Mouse (Mus musculus) stomach, embryonic 16.5 days (tissue): ENCODE results near the gene Tns4. TPM values are rescaled to one million over a fixed set of nuclear protein-coding genes. Genes with fewer than 3 reads are reported as not detected.

Experiments
- ATAC-seq: fragments of 200-750 bp; cut with Nextera tagmentation; 2 replicates; pipeline ENCODE4 v1.8.0; 2017; ENCODE audit warnings: moderate number of reproducible peaks, moderate TSS enrichment; ENCODE audit not compliant: insufficient read depth, low FRiP score
- H3K27ac ChIP-seq: fragments of 300-500 bp; sonication (generic); 2 replicates; pipeline ENCODE4 v1.5.1; 2014; ENCODE audit warnings: low read length
- H3K27me3 ChIP-seq: fragments of 300-500 bp; sonication (generic); 2 replicates; pipeline ENCODE4 v1.6.1; 2014; ENCODE audit warnings: low read length, control low read depth, mixed read lengths; ENCODE audit not compliant: control insufficient read depth, insufficient read depth
- H3K36me3 ChIP-seq: fragments of 300-500 bp; sonication (generic); 2 replicates; pipeline ENCODE4 v1.6.1; 2014; ENCODE audit warnings: low read length; ENCODE audit not compliant: control insufficient read depth, insufficient read depth
- H3K4me1 ChIP-seq: fragments of 300-500 bp; sonication (generic); 2 replicates; pipeline ENCODE4 v1.6.1; 2014; ENCODE audit warnings: low read length, control low read depth, mixed read lengths; ENCODE audit not compliant: control insufficient read depth, insufficient read depth
- H3K4me2 ChIP-seq: fragments of 300-500 bp; sonication (generic); 2 replicates; pipeline ENCODE4 v1.6.1; 2014; ENCODE audit warnings: low read depth, low read length, mixed read lengths
- H3K4me3 ChIP-seq: fragments of 300-500 bp; sonication (generic); replicated peaks from 2 replicates; pipeline ENCODE4 v1.5.1; 2014; ENCODE audit warnings: mild to moderate bottlenecking, low read length
- H3K9ac ChIP-seq: fragments of 300-500 bp; sonication (generic); 2 replicates; pipeline ENCODE4 v1.6.1; 2014; ENCODE audit warnings: low read length
- H3K9me3 ChIP-seq: fragments of 300-500 bp; sonication (generic); replicated peaks from 2 replicates; pipeline ENCODE4 v1.6.1; 2016; ENCODE audit warnings: low read length, control low read depth; ENCODE audit not compliant: control insufficient read depth
- WGBS: fragments of 180-500 bp; shearing (Covaris S2); extraction: QIAGEN DNeasy Blood & Tissue Kit; methylation state at CpG from one replicate; pipeline ENCODE4 v1.1.7; 2014; 5-methylcytosine and 5-hydroxymethylcytosine counted together
- polyA plus RNA-seq: library from polyadenylated mRNA; unstranded; fragments of >200 nt; fragmentation: Nextera tagmentation; extraction: Ambion mirVana; gene quantifications from 2 replicates; pipeline ENCODE4 v1.2.1, GENCODE M21; 2015

Tns4 gene
- polyA plus RNA-seq, 1 experiment from 2014 or later = 1.8 TPM

GRCm38 (mm10) chr11:99023094-99023493 is 66.0 kb downstream of the Tns4 start:
- Histone ChIP-seq H3K36me3 (peaks cover 3% of the 10 kb centered on the region; the same call in 1 of the 2 replicates), H3K4me1 (0 out of 2 replicates have a peak, but pooled peaks cover 6% of the 10 kb centered on the region), H3K9me3 (no peaks in the 10 kb centered on the region), H3K27me3 (no peaks in the 10 kb centered on the region), H3K27ac (peak overlapping the region; percentile 2; the same call in 1 of the 2 replicates), H3K4me2 (peak overlapping the region; percentile 53), H3K9ac (peak overlapping the region; percentile 84), H3K4me3 (peak overlapping the region; percentile 70)
- no peak for ATAC-seq
- 3% methylated on average over 4 of the region's 4 CpGs for WGBS

- peak overlapping the region; percentile 70 for H3K4me3 ChIP-seq
- H3K27ac ChIP-seq = no peak overlapping the region
- H3K27me3 ChIP-seq = no peaks in the 10 kb centered on the region
- peak overlapping the region; percentile 53 for H3K4me2 ChIP-seq
- 0 out of 2 replicates have a peak, but pooled peaks cover 6% of the 10 kb centered on the region for H3K4me1 ChIP-seq
- H3K9ac ChIP-seq = 0 out of 2 replicates have a peak overlapping the region, but pooled peaks have one; percentile 38
- 62% methylated on average over 5 of the region's 5 CpGs for WGBS
- ATAC-seq = no peak
- H3K36me3 ChIP-seq = peaks cover 3% of the 10 kb centered on the region; the same call in 1 of the 2 replicates
- no peaks in the 10 kb centered on the region for H3K9me3 ChIP-seq
These were observed 66.6 kb downstream of the Tns4 start for GRCm38 (mm10) chr11:99022384-99022933.

- Histone ChIP-seq H3K27ac (no peak overlapping the region), H3K9ac (no peak overlapping the region), H3K4me3 (no peak overlapping the region), H3K4me2 (no peak overlapping the region), H3K9me3 (no peaks in the 10 kb centered on the region), H3K27me3 (no peaks in the 10 kb centered on the region), H3K4me1 (0 out of 2 replicates have a peak, but pooled peaks cover 6% of the 10 kb centered on the region), H3K36me3 (peaks cover 8% of the 10 kb centered on the region; the same call in 1 of the 2 replicates)
- WGBS = 93% methylated on average over 6 of the region's 6 CpGs
- no peak for ATAC-seq
These were observed 69.3 kb downstream of the Tns4 start for GRCm38 (mm10) chr11:99019844-99020243.

Other genes starting within 250 kb of the Tns4 start
- 5.0 and 5.3 TPM in 2 replicates for gene Wipf2, start 225.7 kb downstream of the Tns4 start, polyA plus RNA-seq
- gene Cdc6, start 181.5 kb downstream of the Tns4 start, polyA plus RNA-seq = 26.9 and 28.1 TPM in 2 replicates
- gene Rara, start 161.5 kb downstream of the Tns4 start, polyA plus RNA-seq = 28.8 and 30.1 TPM in 2 replicates
- gene Gjd3, start 106.3 kb downstream of the Tns4 start, polyA plus RNA-seq = 0.44 TPM in 1 of 2 replicates, not detected in the other
- gene Top2a, start 65.1 kb downstream of the Tns4 start, polyA plus RNA-seq = 186 and 188 TPM in 2 replicates
- gene Igfbp4, start 48.1 kb downstream of the Tns4 start, polyA plus RNA-seq = 411 and 440 TPM in 2 replicates
- 0.19 TPM in 2 replicates for gene Ccr7, start 65.8 kb upstream of the Tns4 start, polyA plus RNA-seq
- 177 and 203 TPM in 2 replicates for gene Smarce1, start 141.7 kb upstream of the Tns4 start, polyA plus RNA-seq
- gene Krt222, start 154.8 kb upstream of the Tns4 start, polyA plus RNA-seq = 0.19 and 0.28 TPM in 2 replicates
- gene Krt24, start 196.0 kb upstream of the Tns4 start, polyA plus RNA-seq = not detected in 2 replicates
- gene Krt25, start 233.6 kb upstream of the Tns4 start, polyA plus RNA-seq = 0.06 and 0.22 TPM in 2 replicates
- not detected in 2 replicates for gene Krt26, start 248.7 kb upstream of the Tns4 start, polyA plus RNA-seq